Mouse (Mus musculus) erythroblast, embryonic 14.5 days (primary cell): ENCODE data around the gene Twist2. TPM values are rescaled to one million over a fixed set of nuclear protein-coding genes. Genes with fewer than 3 reads are reported as not detected.

Experiments used
- H3K27me3 ChIP-seq: 2 replicates; pipeline ENCODE4 v1.6.1; 2012; ENCODE audit warnings: inconsistent platforms; ENCODE audit not compliant: control insufficient read depth
- H3K36me3 ChIP-seq: 2 replicates; pipeline ENCODE4 v1.6.1; 2012; ENCODE audit warnings: mild to moderate bottlenecking, inconsistent platforms; ENCODE audit not compliant: control insufficient read depth
- H3K4me1 ChIP-seq: 2 replicates; pipeline ENCODE4 v1.6.1; 2012; ENCODE audit warnings: inconsistent platforms; ENCODE audit not compliant: control insufficient read depth
- H3K4me3 ChIP-seq: replicated peaks from 2 replicates; pipeline ENCODE3; 2012; ENCODE audit warnings: moderate library complexity, mild to moderate bottlenecking, inconsistent platforms
- H3K9me3 ChIP-seq: 2 replicates; pipeline ENCODE4 v1.6.1; 2012; ENCODE audit warnings: low read length, inconsistent platforms, mixed read lengths; ENCODE audit not compliant: control insufficient read depth
- GATA1 ChIP-seq: IDR thresholded peaks from 2 replicates; pipeline ENCODE4 v1.6.1; 2012; ENCODE audit warnings: low read length, inconsistent platforms, mixed read lengths
- TAL1 ChIP-seq: IDR thresholded peaks from 3 replicates; pipeline ENCODE4 v1.6.1; 2012; ENCODE audit warnings: low read length, inconsistent platforms, mixed read lengths
- polyA plus RNA-seq: library from polyadenylated mRNA; stranded (reverse); fragments of >175 nt; gene quantifications from 2 replicates; pipeline ENCODE4 v1.2.3, GENCODE M21; 2012

The Twist2 gene
- polyA plus RNA-seq, 1 experiment = not detected

- TF ChIP-seq TAL1 (no peak), GATA1 (no peak)
- H3K36me3 ChIP-seq = no peaks in the 10 kb centered on the region
Measured at GRCm38 (mm10) chr1:91878696-91879095, 77.4 kb downstream of the Twist2 start.

DNA sequence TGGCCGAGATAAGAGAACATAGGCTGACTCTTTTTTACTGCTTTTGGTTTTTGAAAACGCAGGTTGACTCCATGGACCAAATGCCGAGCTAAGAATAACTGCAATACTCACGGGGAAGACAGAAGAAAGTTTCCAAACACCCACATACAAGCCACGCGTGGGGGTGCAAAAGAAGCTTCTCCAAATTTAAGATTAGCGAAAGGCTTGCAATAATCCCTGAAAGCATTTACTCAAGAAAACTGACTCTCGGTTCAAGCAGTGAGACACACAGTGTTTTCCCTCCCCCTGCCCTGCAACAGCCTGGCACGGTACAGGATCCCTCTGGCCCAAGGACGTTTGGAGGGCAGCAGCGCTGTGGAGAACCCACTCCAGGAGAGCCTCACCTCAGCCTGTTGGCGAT, 78.9 kb downstream of the Twist2 start:
- H3K9me3 ChIP-seq = no peaks in the 10 kb centered on the region
- no peak for TF ChIP-seq TAL1
- TF ChIP-seq GATA1 = no peak
- no peak overlapping the region for H3K4me3 ChIP-seq
- no peaks in the 10 kb centered on the region for H3K4me1 ChIP-seq
- H3K36me3 ChIP-seq = no peaks in the 10 kb centered on the region
- H3K27me3 ChIP-seq = no peaks in the 10 kb centered on the region

More at GRCm38 (mm10) chr1:91878696-91879095, 77.4 kb downstream of the Twist2 start:
- Histone ChIP-seq H3K4me3 (no peak overlapping the region), H3K4me1 (no peaks in the 10 kb centered on the region), H3K9me3 (no peaks in the 10 kb centered on the region), H3K27me3 (no peaks in the 10 kb centered on the region)

GRCm38 (mm10) chr1:91880899-91881298, 79.6 kb downstream of the Twist2 start:
- no peak overlapping the region for H3K4me3 ChIP-seq
- no peaks in the 10 kb centered on the region for H3K36me3 ChIP-seq
- no peaks in the 10 kb centered on the region for H3K9me3 ChIP-seq
- H3K4me1 ChIP-seq = no peaks in the 10 kb centered on the region
- H3K27me3 ChIP-seq = no peaks in the 10 kb centered on the region
- TF ChIP-seq TAL1 = no peak
- no peak for TF ChIP-seq GATA1

- no peaks in the 10 kb centered on the region for H3K9me3 ChIP-seq
- H3K27me3 ChIP-seq = no peaks in the 10 kb centered on the region
- no peaks in the 10 kb centered on the region for H3K4me1 ChIP-seq
- TF ChIP-seq GATA1 (no peak), TAL1 (no peak)
- no peaks in the 10 kb centered on the region for H3K36me3 ChIP-seq
- no peak overlapping the region for H3K4me3 ChIP-seq
Measured at GRCm38 (mm10) chr1:91883115-91883514, 81.9 kb downstream of the Twist2 start.

DNA sequence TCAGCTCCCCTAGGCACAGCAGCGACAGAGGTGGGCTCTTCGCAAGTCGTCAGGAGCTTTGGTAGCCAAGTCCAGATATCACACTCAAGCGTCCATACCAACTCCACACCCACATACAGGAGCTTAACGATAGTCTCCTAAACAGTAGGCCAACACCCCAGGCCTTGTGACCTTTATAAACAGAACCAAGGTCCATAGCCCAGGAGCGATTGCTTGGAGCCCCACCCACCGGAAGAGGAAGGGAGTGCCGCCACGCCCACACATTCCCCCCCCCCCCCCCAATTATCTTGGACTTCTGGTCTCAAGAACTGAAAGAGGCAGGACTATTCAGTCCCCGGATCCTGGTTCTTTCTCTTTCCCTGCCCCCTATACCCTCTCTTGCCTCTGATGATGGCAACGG, 92.3 kb downstream of the Twist2 start:
- Histone ChIP-seq H3K4me1 (no peaks in the 10 kb centered on the region), H3K4me3 (no peak overlapping the region), H3K9me3 (peaks cover 13% of the 10 kb centered on the region), H3K27me3 (no peaks in the 10 kb centered on the region), H3K36me3 (no peaks in the 10 kb centered on the region)
- TF ChIP-seq TAL1 (no peak), GATA1 (no peak)

GRCm38 (mm10) chr1:91894286-91894685, 93.0 kb downstream of the Twist2 start:
- H3K4me3 ChIP-seq = no peak overlapping the region
- no peaks in the 10 kb centered on the region for H3K4me1 ChIP-seq
- H3K36me3 ChIP-seq = no peaks in the 10 kb centered on the region
- TF ChIP-seq GATA1 = no peak
- TF ChIP-seq TAL1 = no peak
- no peaks in the 10 kb centered on the region for H3K27me3 ChIP-seq
- H3K9me3 ChIP-seq = peaks cover 13% of the 10 kb centered on the region

DNA sequence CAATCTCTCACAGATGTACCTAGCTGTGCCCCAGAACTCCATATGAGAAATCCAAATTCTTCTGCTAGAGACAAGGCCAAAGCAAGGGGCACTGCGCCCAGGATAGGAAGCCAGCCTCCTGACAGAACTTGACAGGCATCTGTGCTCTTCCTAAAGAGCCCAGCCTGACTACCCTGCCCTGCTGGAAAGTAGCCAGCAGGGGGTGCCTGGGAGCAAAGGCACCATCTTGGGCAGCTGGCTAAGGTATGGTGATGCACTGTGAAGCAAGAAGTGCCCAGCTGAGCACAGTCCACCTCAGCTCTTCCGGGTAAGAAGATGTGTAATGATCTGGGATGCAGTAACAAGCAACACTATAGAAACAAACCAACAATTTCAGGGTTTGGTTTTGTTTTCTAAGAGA, 95.8 kb downstream of the Twist2 start:
- H3K27me3 ChIP-seq = no peaks in the 10 kb centered on the region
- H3K4me1 ChIP-seq = no peaks in the 10 kb centered on the region
- H3K36me3 ChIP-seq = no peaks in the 10 kb centered on the region
- no peak overlapping the region for H3K4me3 ChIP-seq
- no peak for TF ChIP-seq TAL1
- TF ChIP-seq GATA1 = no peak
- H3K9me3 ChIP-seq = peaks cover 13% of the 10 kb centered on the region
